Mouse (Mus musculus) kidney, adult 2 months (tissue): Measurements from ENCODE around the gene Alg1. TPM values are rescaled to one million over a fixed set of nuclear protein-coding genes. Genes with fewer than 3 reads are reported as not detected.
"Not testable (repeated sequence)": the region's sequence is repeated elsewhere in the genome, so short reads cannot be mapped to it uniquely, and the experiment has no call there.

Source experiments
- DNase-seq: peaks from one replicate; pipeline ENCODE4 v3.0.0; 2021
- H3K27ac ChIP-seq: fragments of 200-500 bp; 2 replicates; pipeline ENCODE4 v1.5.1; 2012; ENCODE audit warnings: low read depth, low read length, control low read depth, inconsistent platforms; ENCODE audit not compliant: insufficient read depth
- H3K27me3 ChIP-seq: fragments of 200-500 bp; replicated peaks from 2 replicates; pipeline ENCODE4 v1.6.1; 2012; ENCODE audit warnings: mild to moderate bottlenecking, moderate library complexity, low read length, inconsistent platforms; ENCODE audit not compliant: control insufficient read depth, insufficient read depth
- H3K36me3 ChIP-seq: fragments of 200-500 bp; 2 replicates; pipeline ENCODE4 v1.6.1; 2012; ENCODE audit warnings: mild to moderate bottlenecking, moderate library complexity, low read length, inconsistent platforms; ENCODE audit not compliant: control insufficient read depth, insufficient read depth
- H3K4me1 ChIP-seq: fragments of 200-500 bp; 2 replicates; pipeline ENCODE4 v1.6.1; 2011; ENCODE audit warnings: low read length; ENCODE audit not compliant: control insufficient read depth, insufficient read depth
- H3K4me3 ChIP-seq: fragments of 200-500 bp; 2 replicates; pipeline ENCODE4 v1.5.1; 2011; ENCODE audit warnings: mild to moderate bottlenecking, low read depth, low read length, control low read depth; ENCODE audit not compliant: insufficient read depth
- CTCF ChIP-seq: fragments of 200-500 bp; conservative IDR thresholded peaks from 2 replicates; pipeline ENCODE4 v1.5.1; 2011; ENCODE audit warnings: low read depth, mild to moderate bottlenecking, control low read depth, low read length, moderate library complexity, mixed read lengths; ENCODE audit not compliant: insufficient read depth, insufficient read length
- POLR2A ChIP-seq: fragments of 200-500 bp; IDR thresholded peaks from one replicate; pipeline ENCODE4 v1.6.1; 2011; ENCODE audit warnings: low read depth, low read length, control low read depth
- WGBS: fragments of 180-500 bp; shearing (Covaris S2); methylation state at CpG from one replicate; pipeline ENCODE4 v1.1.7; 2018; 5-methylcytosine and 5-hydroxymethylcytosine counted together
- polyA plus RNA-seq: library from polyadenylated mRNA; depleted of rRNA; stranded (reverse); fragments of >200 nt; gene quantifications from 2 replicates; pipeline ENCODE4 v1.2.3, GENCODE M21; 2012

Alg1 gene
- polyA plus RNA-seq, 1 experiment: 71.1 TPM

DNA sequence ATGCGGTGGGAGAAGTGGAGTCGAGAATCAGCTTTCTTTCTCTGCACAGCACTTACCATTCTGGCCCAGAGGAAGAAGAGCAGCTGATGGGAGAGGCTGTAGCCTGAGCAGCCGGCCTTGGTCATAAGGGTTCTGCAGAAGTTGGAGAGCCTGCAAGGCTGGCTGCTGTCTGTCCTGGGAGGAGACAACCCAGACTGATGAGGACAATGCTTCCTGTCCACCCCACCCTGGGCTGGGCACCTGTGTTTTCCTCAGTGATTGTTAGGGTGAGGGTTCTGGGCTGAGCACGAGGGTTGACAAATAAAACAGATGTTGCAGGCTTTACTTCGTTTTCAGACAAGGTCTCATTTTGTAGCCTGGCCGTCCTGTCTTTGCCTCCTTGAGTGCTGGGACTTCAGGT is 16.7 kb upstream of the Alg1 start:
- 0 out of 2 replicates have a peak, but pooled peaks cover 2% of the 10 kb centered on the region for H3K4me1 ChIP-seq
- 51% methylated on average over 6 of the region's 6 CpGs for WGBS
- no peak for DNase-seq
- no peaks in the 10 kb centered on the region for H3K27me3 ChIP-seq
- no peak overlapping the region for H3K27ac ChIP-seq
- H3K36me3 ChIP-seq: no peaks in the 10 kb centered on the region
- H3K4me3 ChIP-seq: no peak overlapping the region
- TF ChIP-seq POLR2A: no peak
- TF ChIP-seq CTCF: no peak

DNA sequence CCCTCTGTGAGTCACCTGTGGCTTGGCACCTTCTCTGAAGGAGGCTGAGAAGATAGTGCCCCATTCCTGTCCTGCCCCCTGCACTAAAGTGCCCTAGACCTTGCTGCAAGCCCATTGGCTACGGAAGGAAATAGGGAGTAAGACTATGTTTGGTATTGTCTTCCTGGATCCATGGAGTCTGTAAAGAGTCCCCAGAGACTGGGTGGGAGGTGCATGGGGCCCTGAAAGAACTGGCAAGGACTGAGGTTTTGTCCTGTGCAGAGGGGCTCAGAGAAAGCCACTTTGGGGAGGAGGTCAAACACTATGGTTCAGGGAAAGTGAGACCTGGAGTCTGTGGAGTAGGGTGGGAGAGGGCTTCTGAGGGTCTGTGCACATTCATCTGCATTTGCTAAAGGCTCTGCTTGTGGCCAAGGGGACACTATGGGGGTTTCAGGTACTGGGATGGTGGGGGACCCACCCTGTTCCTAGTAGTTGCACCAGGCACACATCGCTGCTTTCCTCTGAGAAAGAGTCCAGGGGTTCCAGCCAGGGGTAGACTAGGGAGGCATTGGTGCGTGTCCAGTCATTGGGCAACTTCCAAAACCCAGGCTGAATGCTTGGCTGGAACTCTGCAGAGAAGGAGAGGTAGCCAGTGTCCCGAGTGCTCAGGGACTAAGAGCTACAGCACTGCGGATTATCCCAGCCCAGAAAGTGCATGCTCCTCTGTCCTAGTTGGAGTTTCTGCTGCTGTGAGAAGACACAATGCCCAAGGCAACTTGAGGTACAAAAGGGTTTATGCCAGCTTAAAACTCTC is 15.9 kb upstream of the Alg1 start:
- Histone ChIP-seq H3K4me1 (0 out of 2 replicates have a peak, but pooled peaks cover 2% of the 10 kb centered on the region), H3K27ac (no peak overlapping the region), H3K4me3 (no peak overlapping the region), H3K27me3 (no peaks in the 10 kb centered on the region), H3K36me3 (no peaks in the 10 kb centered on the region)
- DNase-seq: peak; percentile 89
- WGBS: 33% methylated on average over 5 of the region's 5 CpGs
- TF ChIP-seq POLR2A: no peak
- no peak for TF ChIP-seq CTCF

DNA sequence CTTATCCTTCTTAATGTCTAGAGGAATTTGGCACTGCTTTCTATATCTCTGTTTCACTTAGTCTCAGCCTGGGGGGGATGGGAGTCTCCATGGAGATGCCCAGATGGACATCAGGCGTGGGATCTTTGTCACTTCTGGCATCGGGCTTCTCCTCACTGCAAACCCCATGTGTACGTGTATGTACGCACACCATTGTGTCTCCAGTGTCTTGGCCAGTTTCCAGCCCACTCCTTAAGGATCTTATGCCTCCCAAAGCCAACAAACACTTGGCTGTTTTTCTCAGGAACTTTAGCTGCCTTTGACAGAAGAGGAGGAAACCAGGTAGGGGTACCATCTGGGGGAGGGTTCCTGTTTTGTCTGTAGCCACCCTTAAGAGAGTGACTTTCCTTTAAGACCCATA is 12.0 kb upstream of the Alg1 start:
- TF ChIP-seq CTCF: no peak
- TF ChIP-seq POLR2A: no peak
- 50% methylated on average over 4 of the region's 4 CpGs for WGBS
- Histone ChIP-seq H3K4me3 (peak overlapping the region; percentile 34), H3K36me3 (no peaks in the 10 kb centered on the region), H3K4me1 (0 out of 2 replicates have a peak, but pooled peaks cover 2% of the 10 kb centered on the region), H3K27me3 (no peaks in the 10 kb centered on the region), H3K27ac (no peak overlapping the region)
- peak; percentile 28 for DNase-seq

DNA sequence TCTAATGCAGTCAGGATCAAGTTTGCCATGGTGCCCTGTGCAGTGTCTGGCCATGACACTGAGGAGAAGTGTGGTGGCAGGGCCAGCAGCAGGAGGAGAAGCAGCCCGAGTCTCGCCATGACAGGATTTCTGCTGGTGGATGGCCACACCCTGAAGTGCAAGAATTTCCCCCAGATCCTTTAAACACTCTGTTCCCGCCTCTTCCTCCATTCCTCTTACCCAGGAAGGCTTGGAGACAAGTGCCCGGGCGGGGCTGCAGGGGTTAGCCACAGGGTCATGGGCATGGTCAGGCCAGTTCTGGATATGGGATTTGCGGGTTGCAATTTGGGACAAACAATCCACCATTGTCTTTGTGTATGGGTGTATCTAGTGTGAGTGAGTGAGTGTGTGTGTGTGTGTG is 11.3 kb upstream of the Alg1 start, which contains the start of gene AU021092:
Gene AU021092, minus strand, starts transcription at position 160 of the 400 bp plus-strand sequence.
- Histone ChIP-seq H3K36me3 (no peaks in the 10 kb centered on the region), H3K27ac (peak within 1 kb of the TSS; percentile 62), H3K4me1 (0 out of 2 replicates have a peak, but pooled peaks cover 2% of the 10 kb centered on the region), H3K4me3 (peak within 1 kb of the TSS; percentile 50), H3K27me3 (no peaks in the 10 kb centered on the region)
- TF ChIP-seq CTCF: no peak
- TF ChIP-seq POLR2A: peak; percentile 79
- 33% methylated on average over 6 of the region's 6 CpGs for WGBS
- DNase-seq: peak; percentile 72

DNA sequence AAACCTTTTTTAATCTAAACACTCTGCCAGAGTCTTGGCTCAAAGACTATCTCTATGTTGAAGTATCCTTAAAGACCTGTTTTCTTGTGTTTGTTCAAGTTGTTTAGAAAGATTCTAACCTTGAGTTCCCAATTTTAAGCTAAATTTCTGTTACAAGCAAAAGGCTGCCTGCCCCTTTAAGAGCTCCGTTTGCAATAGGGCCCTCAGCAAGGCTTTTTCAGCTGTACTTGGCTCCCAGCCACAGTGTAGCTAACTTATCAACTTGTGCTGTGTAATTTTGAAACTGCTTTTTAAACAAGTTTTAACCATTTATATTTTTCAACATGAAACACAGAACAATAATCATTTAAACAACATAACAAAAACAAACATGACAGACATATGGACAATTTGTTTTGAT is 6.9 kb upstream of the Alg1 start:
- H3K27me3 ChIP-seq, H3K4me1 ChIP-seq, H3K27ac ChIP-seq, H3K36me3 ChIP-seq, H3K4me3 ChIP-seq: not testable (repeated sequence)
- DNase-seq: peak; percentile 32
- 0% methylated on average over 1 of the region's 1 CpGs for WGBS

DNA sequence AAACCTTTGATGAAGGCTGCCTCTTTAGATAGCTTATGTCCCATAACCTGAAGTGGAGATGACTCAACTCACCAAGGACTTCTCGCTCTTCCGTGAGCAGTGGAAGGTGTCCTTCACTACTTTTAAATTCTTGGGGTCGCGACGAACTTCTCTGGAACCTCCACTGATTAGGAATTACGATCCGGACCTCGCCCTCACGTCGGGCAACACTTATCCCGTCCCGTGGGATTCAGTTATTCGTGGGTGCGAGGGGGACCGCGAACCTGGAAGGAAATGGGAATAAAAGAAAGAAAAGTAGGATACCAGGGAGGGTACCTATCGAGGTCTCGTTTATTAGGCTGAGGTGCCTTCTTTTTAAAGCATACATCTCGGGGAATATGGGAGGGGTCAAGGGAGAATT is 5.9 kb upstream of the Alg1 start:
- H3K27ac ChIP-seq: not testable (repeated sequence)
- 68% methylated on average over 19 of the region's 19 CpGs for WGBS

DNA sequence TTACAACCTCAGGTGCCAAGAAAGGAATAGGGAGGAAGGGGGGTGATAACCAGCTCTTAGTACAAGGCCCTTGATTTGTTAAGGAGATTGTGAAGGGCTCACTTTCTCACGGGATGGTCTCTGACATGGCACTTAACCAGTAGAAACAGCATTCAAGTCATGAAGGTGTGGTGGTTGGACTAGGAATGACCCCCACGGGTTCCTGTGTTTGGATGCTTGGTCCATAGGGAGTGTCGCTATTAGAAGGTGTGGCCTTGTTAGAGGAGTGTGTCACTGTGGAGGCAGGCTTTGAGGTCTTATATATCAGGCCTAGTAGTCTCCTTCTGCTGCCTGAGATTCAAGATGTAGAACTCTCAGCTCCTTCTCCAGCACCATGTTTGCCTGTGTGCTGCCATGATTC is 5.3 kb upstream of the Alg1 start:
- H3K27ac ChIP-seq, H3K27me3 ChIP-seq, DNase-seq, H3K36me3 ChIP-seq, H3K4me3 ChIP-seq, H3K4me1 ChIP-seq: not testable (repeated sequence)
- 58% methylated on average over 3 of the region's 3 CpGs for WGBS

More for the DNA sequence above, 5.9 kb upstream of the Alg1 start:
- not testable (repeated sequence) for H3K27me3 ChIP-seq, DNase-seq, H3K36me3 ChIP-seq, H3K4me3 ChIP-seq, H3K4me1 ChIP-seq
